Mouse (Mus musculus): ENCODE data around the gene Sema3a. TPM values are rescaled to one million over a fixed set of nuclear protein-coding genes. Genes with fewer than 3 reads are reported as not detected.

Sema3a gene
- total RNA-seq (2021) = 10 to 100 TPM; 27.0 to 27.1 TPM

- intact Hi-C loops (cut with DNase I) = loop anchor here (10.0 kb wide), 1 partner anchor 560 kb away; no protein-coding TSS in a partner anchor
- no peak for DNase-seq (ENCODE audit: low spot score in 2 of 2)
Observed at GRCm38 (mm10) chr5:13125241-13125692, at the start of gene Sema3a. TSS of gene Sema3a (plus strand) at chr5:13125414.

DNA sequence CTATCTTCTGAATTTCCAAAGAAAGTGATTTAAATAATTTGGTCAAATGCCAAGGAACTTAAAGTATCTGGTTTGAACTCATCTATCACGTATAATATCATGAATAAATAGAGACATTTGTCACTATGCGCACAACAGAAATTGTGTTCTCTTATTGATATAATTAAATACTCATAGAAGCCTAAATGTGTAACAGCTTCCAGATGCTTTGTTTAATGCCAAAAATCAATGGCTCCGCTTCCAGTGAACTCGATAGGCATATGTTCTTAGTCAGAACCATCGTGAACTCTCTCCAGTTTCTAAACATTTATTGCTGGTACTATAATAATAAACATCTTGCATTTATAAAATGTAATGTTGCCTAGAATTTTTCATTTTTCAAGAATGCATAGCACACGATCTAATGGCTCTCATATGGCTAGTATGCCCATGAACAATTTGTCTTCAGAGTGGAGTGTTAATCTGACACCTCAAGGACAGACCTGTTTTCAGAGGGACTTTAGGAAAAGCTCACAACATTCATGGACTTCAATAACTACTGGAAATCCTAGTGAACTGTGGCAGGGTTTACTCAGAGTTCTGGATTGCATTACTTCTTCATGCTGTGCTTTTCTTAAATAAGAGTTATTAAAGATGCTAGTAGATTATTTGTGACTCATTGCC, 40.3 kb upstream of the Sema3a start:
- intact Hi-C loops (cut with DNase I) = no loop called here
- DNase-seq (ENCODE audit: low spot score in 2 of 2) = no peak

GRCm38 (mm10) chr5:13090431-13090830, 34.8 kb upstream of the Sema3a start:
- no peak for DNase-seq (ENCODE audit: low spot score in 2 of 2)
- intact Hi-C loops (cut with DNase I) = no loop called here

- intact Hi-C loops (cut with DNase I) = no loop called here
- no peak for DNase-seq (ENCODE audit: low spot score in 2 of 2)
Observed at GRCm38 (mm10) chr5:13109522-13109921, 15.7 kb upstream of the Sema3a start.

DNA sequence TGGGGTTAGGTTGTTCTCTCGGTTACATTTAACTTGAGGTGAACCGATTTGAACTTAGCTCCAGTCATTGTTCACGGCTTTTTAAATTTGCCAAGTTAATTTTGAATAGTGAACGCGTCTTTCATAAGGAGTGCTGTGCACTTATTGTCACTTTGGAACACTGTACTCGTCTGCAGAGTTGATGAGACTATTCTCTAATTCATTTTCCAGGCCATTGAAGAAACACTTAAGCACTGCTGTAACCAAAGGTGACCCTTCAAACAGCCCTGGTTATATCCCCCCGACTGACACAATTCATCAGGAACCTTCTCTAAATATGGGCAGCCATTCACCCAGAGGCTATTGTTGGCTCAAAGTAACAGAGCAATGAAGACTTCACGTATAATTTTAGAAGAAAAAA, 8.0 kb upstream of the Sema3a start:
- no peak for DNase-seq (ENCODE audit: low spot score in 2 of 2)
- intact Hi-C loops (cut with DNase I) = no loop called here

- DNase-seq (ENCODE audit: low spot score in 2 of 2) = no peak
- intact Hi-C loops (cut with DNase I) = loop anchor here (10.0 kb wide), 1 partner anchor 561 kb away; no protein-coding TSS in a partner anchor
Observed at GRCm38 (mm10) chr5:13125757-13126156, 543 bp downstream of the Sema3a start.

DNA sequence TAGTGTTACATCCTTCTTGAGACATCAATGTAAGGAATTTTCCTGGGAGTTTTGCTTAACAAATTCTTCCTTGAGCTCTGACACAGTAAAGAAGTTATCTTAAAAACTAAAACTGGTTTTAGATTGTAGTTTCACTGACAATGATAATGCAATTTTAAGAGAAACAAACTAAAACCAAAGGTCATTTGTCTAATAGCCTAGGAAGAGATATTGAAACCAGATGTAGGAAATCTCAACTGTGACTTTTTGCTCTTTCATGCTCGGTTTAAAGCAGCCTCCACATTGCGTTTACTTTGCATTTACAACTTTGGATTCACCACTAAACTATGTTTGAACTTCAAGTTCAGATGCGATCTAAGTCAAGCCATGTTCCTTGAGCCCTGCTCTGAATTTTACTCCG, 982 bp downstream of the Sema3a start:
- intact Hi-C loops (cut with DNase I) = loop anchor here (10.0 kb wide), 1 partner anchor 561 kb away; no protein-coding TSS in a partner anchor
- DNase-seq (ENCODE audit: low spot score in 2 of 2) = no peak

- intact Hi-C loops (cut with DNase I) = loop anchor here (10.0 kb wide), 1 partner anchor 562 kb away; no protein-coding TSS in a partner anchor
- no peak for DNase-seq (ENCODE audit: low spot score in 2 of 2)
Observed at GRCm38 (mm10) chr5:13127121-13127520, 1.9 kb downstream of the Sema3a start.

- no peak for DNase-seq (ENCODE audit: low spot score in 2 of 2)
- intact Hi-C loops (cut with DNase I) = no loop called here
Observed at GRCm38 (mm10) chr5:13144733-13145457, 19.7 kb downstream of the Sema3a start.

DNA sequence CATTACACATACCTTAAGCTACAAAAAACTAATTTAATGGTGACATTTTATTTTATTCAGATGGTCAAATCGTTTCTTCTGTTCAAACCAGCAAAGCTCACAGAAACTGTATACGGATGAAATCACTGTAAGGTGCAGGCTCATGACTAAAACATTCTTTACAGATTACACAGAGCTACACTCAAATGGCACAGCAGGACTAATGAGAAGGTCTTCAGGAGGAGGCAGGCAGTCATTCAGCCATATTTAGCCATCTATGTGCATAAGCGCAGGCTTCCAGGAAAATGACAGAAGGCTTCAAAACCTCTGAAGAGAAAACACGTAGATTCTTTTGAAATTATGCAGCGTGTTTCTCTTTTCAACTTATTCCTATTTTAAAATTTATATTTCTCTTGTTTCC, 24.7 kb downstream of the Sema3a start:
- intact Hi-C loops (cut with DNase I) = no loop called here

GRCm38 (mm10) chr5:13151002-13151401, 25.8 kb downstream of the Sema3a start:
- intact Hi-C loops (cut with DNase I) = no loop called here
- no peak for DNase-seq (ENCODE audit: low spot score in 2 of 2)

More for the DNA sequence above, 24.7 kb downstream of the Sema3a start:
- no peak for DNase-seq (ENCODE audit: low spot score in 2 of 2)

- intact Hi-C loops (cut with DNase I) = no loop called here
- DNase-seq (ENCODE audit: low spot score in 2 of 2) = peak in 1 of 2 experiments; percentile 17
Observed at GRCm38 (mm10) chr5:13157761-13158612, 32.8 kb downstream of the Sema3a start.

DNA sequence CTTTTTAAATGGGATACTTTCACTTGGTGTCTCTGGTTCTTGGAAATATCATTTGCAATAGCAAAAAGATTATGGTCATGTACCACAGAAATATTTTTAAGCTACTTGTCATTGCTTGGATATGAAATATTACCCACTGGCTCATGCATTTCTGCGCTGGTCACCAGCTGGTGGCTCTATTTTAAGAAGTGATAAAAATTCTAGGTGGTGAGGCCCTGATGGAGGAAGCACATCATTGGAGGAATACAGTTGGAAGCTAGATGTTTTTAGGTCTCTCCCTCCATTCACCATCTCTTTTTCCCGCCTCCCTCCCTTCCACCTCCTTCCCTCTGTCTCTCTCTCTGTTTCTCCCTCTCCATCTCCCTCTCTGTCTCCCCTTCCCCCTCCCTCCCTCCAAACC, 57.0 kb downstream of the Sema3a start:
- intact Hi-C loops (cut with DNase I) = no loop called here
- peak in 1 of 2 experiments; percentile 42 for DNase-seq (ENCODE audit: low spot score in 2 of 2)

GRCm38 (mm10) chr5:13197886-13198285, 72.7 kb downstream of the Sema3a start:
- DNase-seq (ENCODE audit: low spot score in 2 of 2) = no peak
- intact Hi-C loops (cut with DNase I) = no loop called here

DNA sequence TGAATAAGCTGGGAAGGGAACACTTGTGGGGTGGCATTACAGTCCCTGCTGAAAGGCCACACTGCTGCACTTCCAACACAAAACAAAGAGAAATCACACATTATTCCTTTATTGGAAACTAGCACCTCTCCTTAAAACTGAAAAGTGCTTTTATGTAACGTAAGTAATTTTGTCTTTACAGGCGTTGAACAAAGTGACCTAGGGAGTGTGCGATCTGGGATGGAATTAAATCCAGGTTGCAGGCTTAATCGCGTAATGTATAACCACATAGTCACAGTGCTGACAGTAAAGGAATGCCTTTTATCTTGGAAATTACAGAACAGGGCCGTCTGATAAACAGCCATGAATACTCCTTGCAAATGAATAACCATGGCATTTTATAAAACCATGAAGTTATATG, 74.5 kb downstream of the Sema3a start:
- intact Hi-C loops (cut with DNase I) = no loop called here
- DNase-seq (ENCODE audit: low spot score in 2 of 2) = no peak

- intact Hi-C loops (cut with DNase I) = no loop called here
- no peak for DNase-seq (ENCODE audit: low spot score in 2 of 2)
Observed at GRCm38 (mm10) chr5:13255353-13255752, 130.1 kb downstream of the Sema3a start.

DNA sequence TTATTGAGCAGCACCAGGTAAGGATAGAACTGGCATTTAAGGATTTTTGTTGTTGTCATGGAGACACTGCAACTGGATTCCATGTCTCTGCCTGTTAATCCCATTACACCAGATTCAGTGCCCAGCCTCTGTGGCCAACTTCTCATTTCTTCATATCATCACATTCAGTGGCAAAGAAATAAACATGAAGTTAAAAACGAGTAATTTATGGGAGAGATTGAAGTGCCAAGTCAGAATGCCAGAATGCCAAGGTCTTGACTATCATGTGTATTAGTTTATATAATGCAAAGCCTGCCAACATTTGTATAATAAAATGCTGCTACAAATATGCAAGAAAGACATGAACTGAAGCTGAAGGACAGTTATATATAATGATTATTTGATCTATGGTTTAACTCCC, 131.1 kb downstream of the Sema3a start:
- intact Hi-C loops (cut with DNase I) = no loop called here
- DNase-seq (ENCODE audit: low spot score in 2 of 2) = no peak

DNA sequence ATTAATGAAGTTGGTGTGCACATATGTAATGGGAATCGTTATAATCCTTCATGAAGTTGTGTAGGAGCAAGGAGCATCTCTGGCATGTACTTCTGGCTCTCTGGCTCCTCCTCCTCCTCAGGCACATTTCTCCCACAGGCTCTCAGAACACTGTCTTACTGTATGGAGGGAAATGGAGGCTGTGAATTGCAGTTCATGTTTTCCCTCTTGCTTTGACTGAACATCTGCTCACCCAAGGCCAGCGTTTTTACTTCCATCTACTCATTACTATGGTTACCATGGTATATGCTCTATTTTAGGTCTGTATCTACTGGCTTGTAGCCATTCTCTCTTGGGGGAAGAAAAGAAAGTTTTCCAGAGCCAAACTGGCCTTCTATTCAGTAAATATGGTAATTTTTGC, 137.9 kb downstream of the Sema3a start:
- DNase-seq (ENCODE audit: low spot score in 2 of 2) = peak; percentile 25 to 84
- intact Hi-C loops (cut with DNase I) = loop anchor here (10.0 kb wide), 1 partner anchor 132 kb away; no protein-coding TSS in a partner anchor

DNA sequence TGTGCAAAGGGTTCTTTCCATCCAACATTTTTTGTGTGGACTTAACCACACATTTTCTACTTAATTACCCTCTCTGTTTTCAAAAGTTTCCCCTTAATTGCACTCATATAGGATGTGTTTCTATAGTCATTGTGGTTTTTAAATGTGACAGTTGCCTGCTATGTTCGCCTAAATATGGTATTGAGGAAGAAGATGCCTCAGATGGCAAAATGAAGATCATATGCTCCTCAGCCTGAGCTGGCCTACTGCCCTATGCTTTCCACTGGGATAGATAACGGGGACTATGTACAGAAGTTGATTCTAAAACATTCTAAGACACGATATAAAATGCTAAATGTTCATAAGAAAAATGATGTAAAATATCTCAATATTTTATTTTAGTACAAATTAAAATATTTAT, 138.3 kb downstream of the Sema3a start:
- intact Hi-C loops (cut with DNase I) = loop anchor here (10.0 kb wide), 1 partner anchor 131 kb away; no protein-coding TSS in a partner anchor
- no peak for DNase-seq (ENCODE audit: low spot score in 2 of 2)

DNA sequence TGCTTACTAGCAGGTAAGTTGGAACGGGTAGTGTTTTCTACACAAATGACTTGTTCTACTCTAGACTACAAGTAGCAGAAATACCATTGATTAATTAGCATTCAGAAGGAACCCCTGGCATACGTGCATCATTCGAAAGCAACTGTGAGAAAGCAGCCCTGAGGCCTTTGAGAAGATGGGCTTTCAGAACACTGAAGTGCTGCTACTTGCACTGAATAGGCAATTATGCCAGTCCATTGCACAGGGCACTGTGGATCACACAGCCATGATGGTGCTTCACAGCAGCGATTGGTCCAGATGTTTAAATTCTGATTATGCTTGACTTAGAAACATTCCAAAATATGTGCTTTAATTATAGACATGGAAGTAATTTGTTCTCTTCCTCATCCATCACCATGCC, 187.5 kb downstream of the Sema3a start:
- intact Hi-C loops (cut with DNase I) = no loop called here
- no peak for DNase-seq (ENCODE audit: low spot score in 2 of 2)
